Mouse (Mus musculus): ENCODE data around the gene Nfatc4.
A peak's percentile ranks its signal among the peaks of the same experiment; 100 is the strongest.

The Nfatc4 gene

DNA sequence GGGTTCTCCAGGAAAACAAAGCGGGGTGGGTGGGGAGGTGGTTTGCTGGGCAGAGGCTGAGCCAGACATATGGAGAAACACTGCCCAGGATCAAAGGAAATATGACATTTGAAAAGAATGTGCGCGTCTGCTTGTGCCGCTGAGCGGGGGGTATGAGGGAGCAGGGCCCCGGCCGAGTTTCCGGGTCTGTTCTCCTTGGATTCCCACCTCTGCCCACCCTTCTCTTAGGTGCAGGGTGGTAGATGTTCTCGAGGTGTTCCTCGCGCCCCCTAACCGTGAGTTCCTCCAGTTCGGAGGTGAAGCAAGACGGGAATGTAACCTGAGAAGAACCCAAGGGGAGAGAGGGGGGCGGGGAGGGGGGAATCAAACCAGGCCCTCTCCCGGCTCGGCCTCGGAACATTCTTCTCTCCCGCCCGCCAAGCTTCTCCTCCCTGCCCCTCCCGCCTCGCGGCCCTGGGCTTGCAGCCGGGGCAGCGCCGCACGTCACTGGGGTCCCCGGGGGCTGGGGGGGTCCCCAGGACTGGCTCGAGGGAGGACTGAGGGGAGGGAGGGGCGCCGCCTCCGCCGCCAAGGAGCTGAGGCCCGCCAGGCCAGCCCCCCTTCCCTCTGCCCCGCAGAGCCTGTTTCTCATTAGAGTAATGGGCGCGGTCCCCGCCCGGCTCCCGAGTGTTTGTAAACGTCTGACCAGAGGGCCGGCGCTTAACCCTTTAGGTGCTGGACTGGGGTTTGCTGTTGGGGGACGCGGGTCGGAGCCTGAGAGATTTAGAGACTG, at the start of gene Nfatc4:
TSS of gene Nfatc4 (plus strand) at position 154 of the 772 bp plus-strand sequence.
- no peak for DNase-seq (ENCODE audit: low read depth in 1 of 2, low spot score in 2 of 2)

DNA sequence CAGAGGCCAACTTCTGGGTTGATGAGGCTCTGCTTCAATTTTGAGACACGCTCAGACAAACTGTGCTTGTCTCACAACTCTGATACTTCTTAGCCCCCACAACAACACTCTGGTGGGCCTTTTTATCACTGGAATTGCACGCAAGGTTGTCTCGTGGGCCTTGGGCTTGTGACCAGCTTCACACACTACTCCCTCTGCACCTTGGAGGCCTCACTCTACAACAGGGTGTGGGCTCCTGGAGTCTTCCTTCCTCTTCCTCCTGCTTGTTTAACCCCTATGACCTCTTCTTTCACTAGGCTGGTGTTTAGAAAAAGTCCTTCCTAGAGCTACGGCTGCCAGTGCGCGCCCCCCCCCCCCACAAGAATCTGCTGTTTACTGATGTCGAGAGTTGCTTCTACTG, 46.2 kb upstream of the Nfatc4 start:
- DNase-seq (ENCODE audit: low read depth in 1 of 2, low spot score in 2 of 2): no peak

DNA sequence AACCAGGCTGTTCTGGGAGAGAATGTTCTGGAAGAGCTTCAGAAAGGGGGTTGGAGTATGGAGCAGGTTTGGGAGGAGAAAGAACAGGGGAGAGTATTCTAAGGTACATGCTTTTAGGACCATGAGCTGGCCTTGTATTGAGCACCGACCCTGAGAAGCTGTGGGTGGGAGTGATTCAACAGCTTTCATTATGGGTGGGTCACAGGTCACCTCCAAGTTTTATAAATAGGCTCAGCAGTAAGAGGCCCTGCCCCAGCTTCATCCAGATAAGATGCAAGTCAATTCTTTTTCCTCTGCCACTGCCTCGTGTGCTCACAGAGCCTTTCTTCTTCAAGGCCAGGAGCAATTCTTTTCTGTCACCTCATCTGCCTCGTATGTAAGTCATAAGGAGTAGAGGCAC, 45.8 kb upstream of the Nfatc4 start:
- no peak for DNase-seq (ENCODE audit: low read depth in 1 of 2, low spot score in 2 of 2)

DNA sequence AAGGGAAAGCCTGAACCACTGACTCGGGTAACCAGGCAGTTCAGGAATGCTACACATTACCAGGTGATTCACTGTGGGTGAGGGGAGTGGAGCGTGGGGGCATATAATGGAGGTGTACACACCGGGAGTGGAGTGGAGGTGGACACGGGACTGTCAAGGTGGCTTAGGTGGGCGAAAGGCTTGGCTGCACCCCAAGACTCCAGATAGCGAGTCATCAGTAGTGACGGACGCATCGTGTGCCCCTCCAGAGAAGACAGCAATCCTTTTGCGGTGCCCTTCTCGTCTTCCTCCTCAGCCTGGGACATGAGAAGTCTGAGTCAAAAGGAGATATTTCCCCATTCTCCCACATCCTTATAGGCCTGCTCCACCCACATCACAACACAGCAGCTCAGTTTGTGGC, 45.1 kb upstream of the Nfatc4 start:
- no peak for DNase-seq (ENCODE audit: low read depth in 1 of 2, low spot score in 2 of 2)

DNA sequence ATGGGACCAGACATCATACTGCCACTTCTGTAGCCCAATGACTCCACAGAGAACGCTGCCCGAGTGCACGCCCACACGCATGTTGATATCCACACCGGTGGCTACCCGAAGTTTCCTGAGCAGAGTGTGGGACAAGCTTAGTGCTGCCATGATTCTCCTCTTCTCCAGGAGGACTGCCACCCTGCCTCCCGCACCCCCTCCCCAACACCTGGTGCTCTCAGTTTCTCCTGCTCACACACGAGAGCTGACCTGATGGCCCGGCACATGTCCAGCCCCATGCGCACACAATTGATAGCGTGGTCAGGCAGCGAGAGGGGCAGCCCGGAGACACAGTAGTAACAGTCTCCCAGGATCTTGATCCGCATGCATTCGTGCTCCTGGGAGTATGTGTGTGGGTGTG, 44.3 kb upstream of the Nfatc4 start:
- DNase-seq (ENCODE audit: low read depth in 1 of 2, low spot score in 2 of 2): no peak

DNA sequence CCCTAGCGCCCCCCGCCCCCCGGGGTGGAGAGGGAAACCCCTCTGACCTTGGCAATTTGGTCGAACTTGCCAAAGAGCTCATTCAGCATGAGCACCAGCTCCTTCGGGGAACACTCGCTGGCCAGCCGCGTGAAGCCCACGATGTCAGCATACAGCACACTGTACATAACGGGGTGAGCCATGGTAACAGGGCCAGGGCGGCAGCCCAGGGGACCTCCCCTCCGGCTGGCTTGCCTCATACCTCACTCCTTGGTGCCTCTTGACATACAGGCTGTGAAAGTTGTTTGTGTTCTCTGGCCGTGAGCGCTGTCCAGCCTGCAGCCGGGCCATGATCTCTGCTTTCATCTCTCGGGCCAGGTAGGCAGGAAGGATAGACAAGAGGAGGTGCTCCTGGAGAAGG, 43.3 kb upstream of the Nfatc4 start:
- peak in 1 of 2 experiments; percentile 1 for DNase-seq (ENCODE audit: low read depth in 1 of 2, low spot score in 2 of 2)

DNA sequence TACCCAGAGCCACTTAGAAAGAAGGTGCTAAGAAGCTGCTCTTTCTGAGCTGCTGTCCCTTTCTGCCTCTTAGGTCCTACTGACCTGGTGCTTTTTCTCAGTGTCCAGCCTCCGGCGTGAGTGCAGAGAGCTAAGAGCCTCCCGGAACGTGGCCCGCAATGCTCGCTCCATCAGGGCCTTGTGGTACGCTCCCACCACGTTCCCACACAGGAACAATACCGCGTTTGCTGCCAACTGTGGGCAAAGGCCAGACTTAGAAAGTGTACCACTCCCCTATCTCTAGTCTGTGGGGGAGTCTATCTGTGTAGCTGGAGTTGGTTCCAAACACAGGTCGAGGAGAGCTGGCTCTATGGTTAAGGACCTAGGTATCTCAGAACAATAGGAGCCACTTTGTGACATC, 42.2 kb upstream of the Nfatc4 start:
- no peak for DNase-seq (ENCODE audit: low read depth in 1 of 2, low spot score in 2 of 2)

DNA sequence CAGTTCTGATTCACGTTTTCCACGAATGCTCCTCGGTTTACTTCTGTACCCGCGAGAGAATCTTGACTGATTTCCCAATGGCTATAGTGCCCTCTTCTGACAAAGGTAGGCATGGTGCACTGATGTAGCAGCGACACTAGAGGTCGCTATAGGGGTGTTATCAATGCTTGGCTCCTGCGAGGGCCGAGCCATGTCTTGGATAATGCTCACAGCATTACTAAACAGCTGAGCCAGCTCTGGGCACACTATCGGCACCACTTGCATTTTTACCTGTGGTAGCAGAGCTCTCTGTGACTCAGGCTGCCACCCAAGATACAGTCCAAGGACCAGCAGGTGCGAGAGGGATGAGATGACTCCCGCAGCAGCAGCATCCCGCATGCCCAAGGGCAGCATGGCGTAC, 41.6 kb upstream of the Nfatc4 start:
- DNase-seq (ENCODE audit: low read depth in 1 of 2, low spot score in 2 of 2): peak in 1 of 2 experiments; percentile 40

DNA sequence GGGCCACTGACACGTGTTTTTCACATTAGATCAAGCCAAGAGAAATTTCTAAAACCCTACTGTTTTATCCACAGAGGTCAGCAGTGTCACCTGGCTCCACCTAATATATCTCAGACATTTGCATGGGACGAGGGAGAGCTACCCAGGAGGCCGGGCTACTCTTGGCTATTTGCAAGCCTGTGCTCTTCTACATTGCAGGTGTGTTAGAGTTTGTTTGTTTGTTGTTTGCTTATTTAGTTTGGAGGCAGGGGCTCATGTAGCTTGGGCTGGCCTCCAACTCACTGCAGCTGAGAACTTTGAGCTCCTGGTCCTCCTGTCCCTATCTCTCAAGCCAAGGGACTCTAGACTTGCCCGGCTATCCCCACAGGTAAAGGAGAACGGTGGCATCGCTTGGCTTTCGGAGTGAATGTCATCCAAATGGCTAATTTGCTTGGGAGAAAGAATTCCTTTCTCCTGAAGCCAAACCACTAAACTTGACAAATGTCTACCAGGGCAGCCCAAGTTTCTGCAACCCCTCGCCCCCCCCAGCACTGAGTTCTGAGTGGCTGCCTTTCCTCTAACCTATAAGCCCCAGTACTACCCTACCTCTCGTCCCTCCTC, 40.5 kb upstream of the Nfatc4 start:
- DNase-seq (ENCODE audit: low read depth in 1 of 2, low spot score in 2 of 2): no peak

DNA sequence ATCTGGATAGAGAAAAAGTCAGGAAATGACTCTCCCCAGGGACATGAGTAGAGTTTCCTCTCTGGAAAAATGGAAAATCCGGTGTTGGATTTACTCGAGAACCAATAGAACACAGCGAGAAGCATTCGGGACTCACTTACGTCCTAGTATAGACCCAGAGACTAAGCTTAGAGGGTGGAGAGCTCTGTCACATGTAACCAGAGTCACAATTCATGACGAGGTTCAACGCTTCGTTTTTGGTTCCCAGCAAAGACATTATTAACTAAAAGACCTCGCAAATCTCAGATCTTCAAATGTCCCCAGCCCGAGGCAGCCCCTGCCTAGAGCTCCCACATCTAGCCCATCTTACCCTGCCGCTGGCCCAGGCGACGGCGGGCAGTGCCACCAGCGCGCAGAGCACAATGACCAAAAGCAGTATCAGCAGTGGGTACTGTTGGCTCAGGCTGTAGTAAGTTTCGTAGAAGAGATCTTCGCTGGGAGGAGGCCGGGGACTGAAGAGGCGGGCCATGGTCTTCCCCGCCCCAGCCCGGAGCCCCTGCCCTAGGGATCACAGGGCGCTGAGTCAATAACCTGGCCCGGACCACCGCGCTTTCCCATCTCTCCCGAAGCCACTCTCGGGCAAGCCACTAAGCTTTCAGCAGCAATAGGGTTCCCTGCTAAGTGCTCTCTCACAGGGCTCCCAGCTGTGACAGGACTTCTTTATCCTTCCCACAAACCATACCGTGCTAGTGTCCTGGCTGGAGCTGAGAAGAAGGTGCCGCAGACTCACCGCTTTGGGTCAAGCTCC, 39.6 kb upstream of the Nfatc4 start:
- DNase-seq (ENCODE audit: low read depth in 1 of 2, low spot score in 2 of 2): no peak

DNA sequence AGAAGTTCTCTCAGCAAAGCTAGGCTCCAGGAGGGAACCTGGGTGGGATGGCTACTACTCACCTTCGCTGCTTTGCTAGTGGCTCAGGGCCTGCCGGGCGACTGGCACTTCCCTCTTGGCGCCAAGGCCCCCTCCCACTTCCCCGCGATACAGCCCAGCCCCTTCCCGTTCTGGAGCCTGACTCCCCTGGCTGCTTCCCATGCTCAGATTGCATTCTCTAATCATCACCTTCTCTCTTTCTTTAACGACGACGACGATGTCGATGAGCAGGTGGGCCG, 39.0 kb upstream of the Nfatc4 start, which contains the start of gene Adcy4:
TSS of gene Adcy4 (minus strand) at position 138 of the 278 bp plus-strand sequence.
- no peak for DNase-seq (ENCODE audit: low read depth in 1 of 2, low spot score in 2 of 2)

DNA sequence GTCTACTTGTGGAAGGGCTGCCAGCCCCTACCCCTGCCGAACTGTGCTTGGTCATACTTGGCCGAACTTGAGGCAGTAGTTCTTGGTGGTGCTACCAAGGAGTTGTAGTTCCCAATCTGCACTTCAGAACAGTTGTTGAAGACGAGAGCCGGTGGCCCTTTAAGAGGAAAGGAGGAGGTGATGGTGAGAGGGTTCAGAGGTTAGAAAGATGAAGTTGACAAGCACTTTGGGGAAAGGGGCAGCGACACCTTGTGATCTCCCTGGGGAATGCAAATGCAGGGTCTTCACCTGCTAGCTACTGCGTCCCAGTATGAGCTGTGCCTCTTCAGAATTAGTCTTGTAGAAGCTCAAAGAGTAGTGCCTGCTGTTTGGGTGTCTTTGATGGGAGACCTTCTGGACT, 37.7 kb upstream of the Nfatc4 start:
- DNase-seq (ENCODE audit: low read depth in 1 of 2, low spot score in 2 of 2): no peak

DNA sequence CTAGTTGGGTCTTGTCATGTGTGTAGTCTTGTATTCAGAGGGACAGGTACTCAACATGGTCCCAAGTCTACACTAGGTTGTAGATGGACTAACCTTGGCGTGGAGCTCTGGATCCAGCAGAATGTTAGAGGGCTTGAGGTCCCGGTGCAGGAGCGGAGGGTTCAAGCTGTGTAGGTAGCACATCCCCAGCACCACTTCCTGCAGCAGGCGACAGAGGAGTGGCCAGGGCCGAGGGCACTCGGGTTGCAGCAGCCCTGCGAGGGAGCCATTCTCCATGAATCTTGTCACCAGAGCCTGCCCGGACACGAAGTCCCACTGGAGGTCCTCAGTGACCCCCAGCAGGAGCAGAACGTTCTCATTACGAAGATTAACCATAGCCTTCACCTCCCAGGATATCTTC, 35.2 kb upstream of the Nfatc4 start:
- peak in 1 of 2 experiments; percentile 1 for DNase-seq (ENCODE audit: low read depth in 1 of 2, low spot score in 2 of 2)

DNA sequence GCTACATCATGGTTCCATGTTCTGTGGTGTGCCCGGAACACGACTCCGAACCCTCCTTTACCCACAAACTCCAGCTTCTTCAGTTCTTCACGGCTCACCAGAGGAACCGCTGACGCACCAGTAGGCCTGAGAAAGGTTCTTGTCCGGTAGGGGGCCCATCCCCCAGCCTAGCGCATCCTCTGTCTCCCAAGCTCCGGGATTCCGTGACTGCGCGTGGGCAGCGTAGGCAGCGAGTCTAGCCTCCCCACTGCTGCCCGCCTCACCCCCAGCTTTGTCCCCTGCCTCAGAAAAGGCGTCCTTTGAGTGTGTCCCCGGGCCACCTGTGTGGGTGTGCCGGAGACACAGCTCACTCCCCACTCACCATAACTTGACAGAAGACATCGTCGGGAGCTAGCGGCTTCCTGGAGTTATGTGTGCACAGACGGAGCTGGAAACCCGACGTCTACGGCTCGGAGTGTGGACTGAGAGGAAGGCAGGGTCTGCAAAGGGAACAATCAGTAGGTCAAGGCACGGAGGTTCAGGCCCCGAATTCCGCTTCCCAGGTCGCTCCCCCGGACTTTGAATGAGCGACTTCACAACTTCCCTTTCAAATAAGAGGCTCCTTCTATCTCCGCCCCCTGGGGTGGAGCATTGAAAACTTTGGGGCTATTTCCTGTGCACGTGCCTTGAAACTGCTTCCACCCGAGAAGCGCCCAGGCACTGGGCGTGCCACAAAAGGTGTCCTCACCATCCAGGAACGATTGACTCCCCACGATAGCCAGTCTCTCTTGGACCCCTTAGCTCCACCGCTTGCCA, 34.5 kb upstream of the Nfatc4 start, which contains the start of gene Ripk3:
TSS of gene Ripk3 (minus strand) at position 610 of the 795 bp plus-strand sequence.
- DNase-seq (ENCODE audit: low read depth in 1 of 2, low spot score in 2 of 2): peak in 1 of 2 experiments; percentile 58

DNA sequence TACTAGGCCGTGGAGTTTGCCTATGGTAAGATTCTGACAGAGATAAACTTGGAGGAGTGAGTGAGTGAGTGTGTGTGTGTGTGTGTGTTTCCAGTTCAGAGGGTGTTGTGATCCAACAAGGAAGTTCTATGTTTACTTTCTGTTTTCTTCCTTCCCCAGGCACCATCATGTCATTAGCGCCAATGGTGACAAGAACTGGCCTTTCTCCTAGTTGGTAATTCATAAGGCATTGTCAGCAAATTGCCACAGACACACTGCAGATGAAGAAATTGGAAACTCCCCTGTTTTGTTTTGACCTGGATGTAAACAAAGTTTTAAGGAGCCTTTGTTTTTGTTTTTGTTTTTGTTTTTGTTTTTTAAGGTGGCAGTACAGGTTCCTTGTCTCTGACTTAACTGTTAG, 29.5 kb upstream of the Nfatc4 start:
- no peak for DNase-seq (ENCODE audit: low read depth in 1 of 2, low spot score in 2 of 2)

DNA sequence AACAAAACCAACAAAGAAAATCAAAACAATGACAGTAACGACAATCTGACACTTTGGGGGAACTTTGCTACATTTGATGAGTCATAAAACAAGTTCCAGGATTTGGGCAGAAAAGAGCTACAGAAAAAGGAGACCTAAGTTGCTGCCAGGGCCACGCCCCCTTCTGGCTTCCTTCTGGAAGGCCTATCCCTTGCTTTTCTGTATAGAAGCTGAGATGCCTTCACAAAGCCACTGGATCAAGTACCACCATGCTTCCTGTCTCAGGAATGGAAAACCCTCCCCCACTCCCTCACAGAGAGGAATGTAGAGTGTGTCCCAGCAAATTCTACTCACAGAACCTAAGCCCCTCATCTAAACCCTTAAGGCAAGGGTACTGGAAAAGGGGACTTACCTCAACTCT, 29.0 kb upstream of the Nfatc4 start:
- no peak for DNase-seq (ENCODE audit: low read depth in 1 of 2, low spot score in 2 of 2)

DNA sequence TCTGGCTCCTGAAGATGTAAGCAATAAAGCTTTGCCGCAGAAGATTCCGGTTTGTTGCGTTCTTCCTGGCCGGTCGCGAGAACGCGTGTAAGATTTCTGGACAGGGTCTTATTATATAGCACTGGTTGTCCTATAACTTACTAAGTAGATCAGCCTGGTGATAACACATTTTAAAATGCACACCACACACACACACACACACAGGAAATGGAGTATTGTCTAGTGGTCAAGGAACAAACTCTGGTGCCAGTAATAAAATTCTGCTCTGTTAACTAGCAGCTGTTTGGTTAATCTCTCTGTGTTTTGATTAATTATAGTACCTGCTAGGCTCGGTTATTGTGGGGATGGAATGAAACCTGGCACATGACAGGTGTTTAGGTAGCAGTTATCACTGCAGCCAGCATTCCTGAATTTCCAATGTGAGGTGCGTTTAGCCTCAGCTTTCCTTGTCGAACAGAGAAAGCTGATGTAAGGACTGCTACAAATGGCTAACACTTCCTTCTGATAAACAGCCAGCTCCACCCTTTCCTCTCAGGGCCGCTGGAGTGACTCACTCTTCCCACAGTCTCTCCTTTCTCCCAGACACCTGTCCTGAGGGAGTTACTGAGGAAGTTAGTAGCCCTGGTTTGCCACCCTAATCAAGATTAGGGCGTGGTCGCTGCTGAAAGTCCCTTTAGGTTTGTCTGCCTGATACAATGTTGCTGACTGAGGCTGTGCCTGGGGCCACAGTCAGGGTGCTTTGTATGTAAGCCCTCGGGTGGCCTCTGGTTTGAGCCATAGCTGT, 27.4 kb upstream of the Nfatc4 start:
- no peak for DNase-seq (ENCODE audit: low read depth in 1 of 2, low spot score in 2 of 2)

DNA sequence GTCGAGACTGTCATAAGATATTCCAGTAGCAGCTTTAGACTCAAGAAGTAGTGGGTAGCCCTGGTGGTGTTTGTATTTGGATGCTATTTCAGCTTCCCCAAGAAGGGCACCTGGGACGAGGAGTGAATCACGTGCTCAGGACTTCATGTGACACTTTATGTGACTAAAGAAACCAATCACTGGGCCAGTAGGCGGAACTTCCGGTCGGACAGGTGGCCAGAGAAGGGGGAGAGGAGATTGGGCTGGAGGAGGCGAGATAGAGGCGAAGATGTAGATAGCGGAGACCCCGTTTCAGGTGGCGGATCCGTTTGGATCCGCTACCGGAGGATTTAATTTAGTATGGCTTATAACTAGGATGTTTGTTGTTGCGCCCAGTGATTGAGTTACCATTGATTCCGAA, 8.1 kb upstream of the Nfatc4 start:
- no peak for DNase-seq (ENCODE audit: low read depth in 1 of 2, low spot score in 2 of 2)

DNA sequence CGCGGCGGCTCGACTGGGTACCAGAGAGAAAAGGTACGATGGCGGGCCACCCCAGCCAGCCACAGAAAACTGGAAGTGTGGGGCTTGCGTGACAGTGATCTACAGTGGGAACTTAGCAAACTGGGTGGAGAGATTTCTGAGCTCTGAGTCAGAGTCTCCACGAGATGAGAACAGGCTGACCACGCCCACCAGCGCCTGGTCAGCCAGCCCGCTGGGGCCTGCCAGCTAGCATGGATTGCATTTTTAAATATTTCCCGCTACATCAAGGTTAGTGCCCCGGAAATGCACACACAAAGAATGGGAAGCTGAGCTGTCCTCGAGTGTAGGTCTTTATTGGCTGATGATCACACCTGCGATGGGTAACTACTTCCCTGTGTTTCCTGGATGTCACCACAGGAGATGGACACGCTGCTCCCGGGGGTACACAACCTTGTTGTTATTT, 7.6 kb upstream of the Nfatc4 start:
- peak; percentile 46 to 69 for DNase-seq (ENCODE audit: low read depth in 1 of 2, low spot score in 2 of 2)

DNA sequence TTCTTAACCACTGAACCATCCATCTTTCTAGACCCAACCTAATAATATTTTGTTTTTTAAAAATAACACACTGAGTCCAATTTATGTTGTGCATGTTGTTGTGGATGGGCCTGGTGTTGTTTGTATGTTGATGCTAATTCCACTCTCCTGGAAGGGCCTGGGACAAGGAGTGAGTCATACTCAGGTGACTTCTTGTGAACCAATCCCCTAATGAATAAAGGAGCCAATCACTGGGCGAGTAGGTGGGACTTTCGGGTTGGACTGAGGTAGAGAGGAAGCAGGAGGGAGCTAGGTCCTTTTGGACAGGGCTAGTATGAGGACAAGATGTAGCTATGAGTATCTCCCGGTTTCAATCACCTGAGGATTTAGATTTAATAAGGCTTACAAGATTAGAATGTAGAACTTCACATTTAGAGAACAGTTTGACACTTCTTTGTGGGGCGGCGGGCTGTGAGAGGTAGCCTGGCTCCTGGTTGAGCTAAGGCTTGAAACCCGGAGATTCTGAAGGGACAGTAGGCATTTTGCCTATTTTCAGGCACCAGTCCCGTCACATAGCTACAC, 3.0 kb upstream of the Nfatc4 start:
- DNase-seq (ENCODE audit: low read depth in 1 of 2, low spot score in 2 of 2): no peak
